Mouse (Mus musculus): ENCODE data around the gene Olfml2b.

DNA sequence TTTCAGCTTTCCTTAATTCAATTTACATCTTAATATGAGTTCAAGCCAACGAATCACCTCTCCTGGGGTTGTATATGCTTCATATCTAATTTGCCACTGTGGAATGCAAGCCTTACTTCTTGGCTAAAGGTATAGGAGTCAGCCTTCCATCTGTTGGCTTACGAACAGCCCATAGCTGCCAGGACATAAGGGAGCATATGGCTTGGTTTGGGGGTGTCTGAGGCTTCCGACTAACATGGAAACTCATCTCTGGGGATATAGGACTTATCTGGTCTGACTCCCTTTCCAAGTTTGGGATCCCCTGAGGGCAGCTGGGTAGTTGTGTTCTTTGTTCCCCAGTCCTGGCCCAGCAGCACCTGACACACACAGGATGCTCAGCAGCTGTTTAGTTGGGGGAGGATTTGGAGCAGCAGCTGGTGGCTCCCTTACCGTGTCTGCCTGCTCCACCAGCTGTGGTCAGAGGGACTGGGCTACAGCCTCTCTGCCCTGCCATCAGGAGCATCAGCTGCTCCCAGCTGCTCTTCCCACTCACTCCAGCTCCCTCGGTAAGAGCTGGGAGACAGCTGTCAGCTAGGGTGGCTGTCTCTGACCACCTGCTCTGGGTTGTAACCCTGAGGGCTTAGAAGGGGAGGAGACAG, 11.1 kb downstream of the Olfml2b start:
- no peak for TF ChIP-seq GATA1 (IDR thresholded peaks at IDR 0.05; ENCODE audit: borderline replicate concordance, low read length)
- TF ChIP-seq CTCF (IDR thresholded peaks at IDR 0.05; ENCODE audit: low read depth, low read length) = no peak
- no peak for TF ChIP-seq TAL1 (conservative IDR thresholded peaks at IDR 0.05; ENCODE audit: low read depth, low read length)
- no peak for TF ChIP-seq POLR2AphosphoS5 (IDR thresholded peaks at IDR 0.05; ENCODE audit: insufficient replicate concordance, low read depth, low read length)
- no peak for TF ChIP-seq GATA2 (IDR thresholded peaks at IDR 0.05; ENCODE audit: borderline replicate concordance, low read depth, low read length)
